Mouse (Mus musculus) neural tube, embryonic 13.5 days (tissue): ENCODE data around the gene Calhm1. TPM values are rescaled to one million over a fixed set of nuclear protein-coding genes. Genes with fewer than 3 reads are reported as not detected.
A peak's percentile ranks its signal among the peaks of the same experiment; 100 is the strongest.
"Not testable (repeated sequence)": the region's sequence is repeated elsewhere in the genome, so short reads cannot be mapped to it uniquely, and the experiment has no call there.

ENCODE experiments used
- ATAC-seq: fragments of 200-750 bp; cut with Nextera tagmentation; 2 replicates; pipeline ENCODE4 v1.8.0; 2017; ENCODE audit warnings: low read depth, mild to moderate bottlenecking, moderate TSS enrichment, moderate library complexity
- H3K27ac ChIP-seq: fragments of 300-500 bp; sonication (generic); replicated peaks from 2 replicates; pipeline ENCODE4 v1.5.1; 2015; ENCODE audit warnings: moderate library complexity, mild to moderate bottlenecking, inconsistent platforms
- H3K27me3 ChIP-seq: fragments of 300-500 bp; sonication (generic); 2 replicates; pipeline ENCODE4 v1.6.1; 2015; ENCODE audit warnings: mild to moderate bottlenecking, inconsistent platforms
- H3K36me3 ChIP-seq: fragments of 300-500 bp; sonication (generic); 2 replicates; pipeline ENCODE4 v1.6.1; 2015; ENCODE audit warnings: mild to moderate bottlenecking, inconsistent platforms
- H3K4me1 ChIP-seq: fragments of 300-500 bp; sonication (generic); replicated peaks from 2 replicates; pipeline ENCODE4 v1.6.1; 2015; ENCODE audit warnings: inconsistent platforms
- H3K4me2 ChIP-seq: fragments of 300-500 bp; sonication (generic); 2 replicates; pipeline ENCODE4 v1.6.1; 2015; ENCODE audit warnings: inconsistent platforms, mild to moderate bottlenecking, moderate library complexity
- H3K4me3 ChIP-seq: fragments of 300-500 bp; sonication (generic); 2 replicates; pipeline ENCODE4 v1.5.1; 2015; ENCODE audit warnings: mild to moderate bottlenecking, inconsistent platforms
- H3K9ac ChIP-seq: fragments of 300-500 bp; sonication (generic); 2 replicates; pipeline ENCODE4 v1.6.1; 2015; ENCODE audit warnings: moderate library complexity, mild to moderate bottlenecking, inconsistent platforms
- H3K9me3 ChIP-seq: fragments of 300-500 bp; sonication (generic); 2 replicates; pipeline ENCODE4 v1.6.1; 2016; ENCODE audit warnings: inconsistent platforms
- WGBS: fragments of 180-500 bp; shearing (Covaris S2); methylation state at CpG from one replicate; pipeline ENCODE4 v1.1.7; 2015; 5-methylcytosine and 5-hydroxymethylcytosine counted together
- polyA plus RNA-seq: library from polyadenylated mRNA; unstranded; fragments of >200 nt; fragmentation: Nextera tagmentation; extraction: Ambion mirVana; gene quantifications from 2 replicates; pipeline ENCODE4 v1.2.1, GENCODE M21; 2015

Calhm1 gene
- polyA plus RNA-seq, 1 experiment from 2014 or later, result not detected

DNA sequence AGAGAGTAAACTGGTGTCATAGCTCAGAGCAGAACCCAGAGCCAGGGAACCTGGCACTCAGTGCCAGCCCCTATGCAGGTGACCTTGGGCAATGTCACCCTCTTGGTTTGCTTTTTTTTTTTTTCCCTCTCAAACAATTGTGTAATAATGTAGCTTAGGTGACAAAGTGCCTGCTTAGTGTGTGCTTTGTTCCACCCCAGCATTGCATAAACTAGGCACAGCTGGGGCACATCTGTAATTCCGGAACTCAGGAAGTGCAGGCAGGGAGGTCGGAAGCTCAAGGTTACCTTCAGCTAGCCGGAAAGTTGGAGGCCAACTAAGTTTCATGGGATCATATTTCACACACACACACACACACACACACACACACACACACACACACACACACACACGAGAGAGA, 5.8 kb upstream of the Calhm1 start:
- H3K9me3 ChIP-seq, result no peaks in the 10 kb centered on the region
- H3K27ac ChIP-seq, result no peak overlapping the region
- H3K27me3 ChIP-seq, result peaks cover 19% of the 10 kb centered on the region; the same call in 1 of the 2 replicates
- peaks cover 8% of the 10 kb centered on the region; the same call in 1 of the 2 replicates for H3K4me1 ChIP-seq
- 60% methylated on average over 4 of the region's 4 CpGs for WGBS
- H3K4me3 ChIP-seq, result no peak overlapping the region
- H3K4me2 ChIP-seq, result no peak overlapping the region
- ATAC-seq, result no peak
- no peaks in the 10 kb centered on the region for H3K36me3 ChIP-seq
- no peak overlapping the region for H3K9ac ChIP-seq

GRCm38 (mm10) chr19:47148267-47148847, 4.3 kb upstream of the Calhm1 start:
- Histone ChIP-seq H3K9me3 (no peaks in the 10 kb centered on the region), H3K9ac (no peak overlapping the region), H3K4me3 (no peak overlapping the region), H3K27me3 (peaks cover 19% of the 10 kb centered on the region; the same call in 1 of the 2 replicates), H3K4me2 (no peak overlapping the region), H3K36me3 (no peaks in the 10 kb centered on the region), H3K27ac (no peak overlapping the region), H3K4me1 (peaks cover 8% of the 10 kb centered on the region; the same call in 1 of the 2 replicates)
- 76% methylated on average over 5 of the region's 5 CpGs for WGBS
- ATAC-seq, result no peak

DNA sequence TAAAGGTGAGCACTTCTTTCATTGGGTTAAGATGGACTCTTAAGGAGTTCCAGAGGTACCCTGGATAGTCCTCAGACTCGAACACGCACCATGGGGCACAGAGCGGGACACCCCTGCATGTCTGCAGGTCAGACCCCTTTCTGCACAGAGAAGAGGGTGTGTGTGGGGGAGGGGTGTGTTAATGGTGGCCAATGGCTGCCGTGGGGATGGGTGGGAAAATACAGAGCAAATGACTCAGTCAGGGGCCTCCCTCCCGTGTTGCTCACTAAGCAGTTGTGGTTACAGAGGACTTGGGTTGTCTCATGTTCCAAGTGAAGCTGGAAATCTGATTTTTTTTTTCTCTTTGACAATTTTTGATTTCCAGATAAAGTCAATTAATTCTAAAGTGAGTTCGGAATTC, 1.6 kb downstream of the Calhm1 start:
- H3K9ac ChIP-seq, result no peak overlapping the region
- no peak overlapping the region for H3K4me3 ChIP-seq
- H3K36me3 ChIP-seq, result no peaks in the 10 kb centered on the region
- H3K9me3 ChIP-seq, result no peaks in the 10 kb centered on the region
- WGBS, result 78% methylated on average over 6 of the region's 6 CpGs
- no peak overlapping the region for H3K27ac ChIP-seq
- H3K27me3 ChIP-seq, result peaks cover 11% of the 10 kb centered on the region
- no peak overlapping the region for H3K4me2 ChIP-seq
- H3K4me1 ChIP-seq, result peaks cover 12% of the 10 kb centered on the region
- no peak for ATAC-seq

DNA sequence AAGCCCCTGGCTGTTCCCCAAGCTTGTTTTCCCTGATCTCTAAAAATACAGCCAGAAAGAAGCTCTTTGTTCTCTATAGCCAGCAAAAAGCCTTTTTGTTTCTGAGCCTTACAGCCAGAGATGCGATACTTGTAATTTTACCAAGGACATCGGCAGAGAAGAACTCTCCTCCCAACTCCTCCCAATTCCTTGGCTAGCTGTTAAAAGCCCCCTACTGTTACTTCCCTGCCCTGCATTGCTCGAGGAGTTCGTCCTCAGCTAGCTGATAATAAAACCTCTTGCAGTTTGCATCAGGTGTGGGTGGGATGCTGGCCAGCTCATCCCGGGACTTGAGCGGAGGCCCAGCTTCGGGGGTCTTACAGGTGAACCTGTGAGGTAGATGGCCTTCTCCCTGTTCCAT, 4.4 kb downstream of the Calhm1 start:
- H3K36me3 ChIP-seq, H3K9me3 ChIP-seq, ATAC-seq, H3K9ac ChIP-seq, H3K4me3 ChIP-seq, H3K27ac ChIP-seq, H3K4me2 ChIP-seq: not testable (repeated sequence)
- Histone ChIP-seq H3K27me3 (peaks cover 11% of the 10 kb centered on the region), H3K4me1 (peaks cover 21% of the 10 kb centered on the region)
- 32% methylated on average over 7 of the region's 7 CpGs for WGBS

DNA sequence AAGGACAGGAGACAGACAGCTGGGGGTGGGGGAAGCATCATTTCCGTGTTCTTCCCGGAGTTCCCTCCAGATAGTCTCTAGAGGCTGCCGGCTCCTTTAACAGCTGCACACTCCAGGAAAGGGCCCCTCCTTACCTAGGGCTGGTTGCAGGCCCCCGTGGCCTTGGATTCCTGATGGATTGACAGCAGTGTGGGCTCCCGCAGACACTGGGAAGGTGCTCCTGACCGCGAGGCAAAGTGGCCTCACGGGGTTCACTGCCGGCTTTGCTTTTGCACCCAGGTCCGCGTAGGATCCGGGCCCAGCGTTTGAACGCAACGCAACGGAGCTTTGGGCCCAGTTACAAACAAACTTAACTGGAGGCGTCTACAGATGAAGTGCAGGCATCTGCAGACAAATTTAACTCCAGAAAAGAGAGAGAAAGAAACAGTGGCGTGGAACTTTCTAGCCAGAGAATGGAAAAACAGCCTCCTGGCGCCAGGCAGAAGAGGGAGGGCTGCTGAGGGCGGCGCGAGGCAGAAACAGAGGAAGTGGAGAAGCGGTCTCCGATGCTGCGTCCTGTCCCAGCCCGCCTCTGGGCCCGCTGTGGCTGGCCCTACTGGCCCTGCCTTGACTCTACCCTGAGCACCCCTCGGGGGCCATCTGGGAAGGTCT, 6.2 kb downstream of the Calhm1 start, which contains the start of gene Calhm2:
Gene Calhm2 (minus strand): TSS at position 524 of the 651 bp plus-strand sequence.
- 7% methylated on average over 28 of the region's 28 CpGs for WGBS
- Histone ChIP-seq H3K36me3 (peaks cover 5% of the 10 kb centered on the region; the same call in 1 of the 2 replicates), H3K9ac (peak within 1 kb of the TSS; percentile 62), H3K4me1 (peaks cover 21% of the 10 kb centered on the region), H3K27ac (peak within 1 kb of the TSS; percentile 9; the same call in 1 of the 2 replicates), H3K4me2 (peak within 1 kb of the TSS; percentile 49), H3K4me3 (peak within 1 kb of the TSS; percentile 30), H3K9me3 (no peaks in the 10 kb centered on the region), H3K27me3 (peaks cover 11% of the 10 kb centered on the region)
- ATAC-seq, result peak; percentile 60; the same call in 1 of the 2 replicates

DNA sequence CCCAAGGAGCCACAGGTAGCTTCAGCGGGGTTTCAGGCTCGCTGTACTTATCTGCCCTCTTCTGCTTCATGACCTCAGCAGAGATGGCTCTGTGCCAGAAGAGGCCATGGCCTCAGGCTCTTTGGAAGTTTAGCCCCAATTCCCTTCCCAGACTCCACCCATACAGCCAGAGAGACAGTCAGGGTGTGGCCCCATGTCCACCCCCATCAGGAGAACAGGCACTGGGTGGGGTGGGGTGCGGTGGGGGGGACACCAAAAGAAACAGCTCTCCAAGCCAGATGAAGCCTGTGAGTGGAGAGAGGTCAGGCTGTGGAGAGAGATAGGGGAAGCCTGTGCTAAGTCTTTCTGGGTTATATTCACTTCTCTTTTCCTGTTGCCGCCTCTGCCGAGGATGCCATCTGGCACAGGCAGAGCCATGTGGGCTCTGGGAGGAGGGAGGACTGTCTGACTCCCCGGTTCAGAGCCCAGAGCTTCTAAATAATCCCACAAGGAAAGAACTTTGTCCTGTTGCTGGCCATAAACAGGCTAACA, 6.9 kb downstream of the Calhm1 start:
- Histone ChIP-seq H3K9me3 (no peaks in the 10 kb centered on the region), H3K9ac (peak overlapping the region; percentile 62), H3K4me2 (peak overlapping the region; percentile 49), H3K36me3 (peaks cover 13% of the 10 kb centered on the region; the same call in 1 of the 2 replicates), H3K27ac (no peak overlapping the region), H3K4me1 (peaks cover 21% of the 10 kb centered on the region), H3K4me3 (peak overlapping the region; percentile 30), H3K27me3 (peaks cover 11% of the 10 kb centered on the region)
- ATAC-seq, result no peak
- WGBS, result 52% methylated on average over 6 of the region's 6 CpGs

GRCm38 (mm10) chr19:47136170-47136569, 7.9 kb downstream of the Calhm1 start:
- Histone ChIP-seq H3K9me3 (no peaks in the 10 kb centered on the region), H3K27me3 (peaks cover 11% of the 10 kb centered on the region), H3K27ac (no peak overlapping the region), H3K9ac (no peak overlapping the region), H3K4me3 (no peak overlapping the region), H3K36me3 (peaks cover 23% of the 10 kb centered on the region), H3K4me1 (peaks cover 21% of the 10 kb centered on the region), H3K4me2 (no peak overlapping the region)
- ATAC-seq, result no peak
- WGBS, result 82% methylated on average over 5 of the region's 5 CpGs

- peaks cover 21% of the 10 kb centered on the region for H3K4me1 ChIP-seq
- ATAC-seq, result no peak
- H3K4me3 ChIP-seq, result no peak overlapping the region
- H3K9me3 ChIP-seq, result no peaks in the 10 kb centered on the region
- 90% methylated on average over 17 of the region's 17 CpGs for WGBS
- no peak overlapping the region for H3K27ac ChIP-seq
- peaks cover 11% of the 10 kb centered on the region for H3K27me3 ChIP-seq
- H3K4me2 ChIP-seq, result no peak overlapping the region
- H3K36me3 ChIP-seq, result peaks cover 29% of the 10 kb centered on the region
- H3K9ac ChIP-seq, result no peak overlapping the region
Observed at GRCm38 (mm10) chr19:47135568-47135967, 8.5 kb downstream of the Calhm1 start.

GRCm38 (mm10) chr19:47133161-47133560, 10.9 kb downstream of the Calhm1 start:
- H3K9ac ChIP-seq, result no peak overlapping the region
- no peak overlapping the region for H3K4me2 ChIP-seq
- peaks cover 16% of the 10 kb centered on the region for H3K4me1 ChIP-seq
- H3K4me3 ChIP-seq, result no peak overlapping the region
- H3K9me3 ChIP-seq, result no peaks in the 10 kb centered on the region
- no peak overlapping the region for H3K27ac ChIP-seq
- H3K27me3 ChIP-seq, result no peaks in the 10 kb centered on the region
- H3K36me3 ChIP-seq, result peaks cover 53% of the 10 kb centered on the region
- ATAC-seq, result no peak
- WGBS, result 94% methylated on average over 7 of the region's 7 CpGs

- H3K4me1 ChIP-seq, result no peaks in the 10 kb centered on the region
- WGBS, result 95% methylated on average over 15 of the region's 15 CpGs
- H3K9me3 ChIP-seq, result no peaks in the 10 kb centered on the region
- H3K9ac ChIP-seq, result no peak overlapping the region
- H3K36me3 ChIP-seq, result peaks cover 78% of the 10 kb centered on the region
- H3K4me3 ChIP-seq, result no peak overlapping the region
- H3K4me2 ChIP-seq, result no peak overlapping the region
- H3K27ac ChIP-seq, result no peak overlapping the region
- no peaks in the 10 kb centered on the region for H3K27me3 ChIP-seq
- no peak for ATAC-seq
Observed at GRCm38 (mm10) chr19:47130551-47131125, 13.4 kb downstream of the Calhm1 start.

DNA sequence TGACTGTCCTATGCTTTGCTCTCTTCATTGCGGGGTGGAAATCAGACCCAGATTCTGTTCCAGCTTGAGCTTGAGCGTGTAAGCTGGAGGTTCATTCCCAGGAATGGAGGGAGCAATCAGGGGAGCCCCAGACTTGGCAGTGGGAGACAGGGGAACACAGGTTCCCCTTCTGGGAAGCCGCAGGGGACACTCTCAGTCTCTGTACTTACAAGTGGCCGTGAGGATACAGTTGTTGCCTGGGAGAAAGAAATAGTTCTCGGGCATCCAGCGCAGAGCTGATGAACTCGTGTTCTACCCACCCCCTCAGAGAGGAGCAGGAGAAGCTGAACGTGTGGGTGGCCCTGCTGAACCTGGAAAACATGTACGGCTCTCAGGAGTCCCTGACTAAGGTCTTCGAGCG, 15.2 kb downstream of the Calhm1 start:
- no peaks in the 10 kb centered on the region for H3K9me3 ChIP-seq
- H3K4me3 ChIP-seq, result no peak overlapping the region
- ATAC-seq, result no peak
- H3K4me1 ChIP-seq, result no peaks in the 10 kb centered on the region
- H3K4me2 ChIP-seq, result no peak overlapping the region
- H3K27me3 ChIP-seq, result no peaks in the 10 kb centered on the region
- no peak overlapping the region for H3K9ac ChIP-seq
- WGBS, result 91% methylated on average over 11 of the region's 11 CpGs
- no peak overlapping the region for H3K27ac ChIP-seq
- peaks cover 96% of the 10 kb centered on the region for H3K36me3 ChIP-seq

- 98% methylated on average over 10 of the region's 10 CpGs for WGBS
Observed at GRCm38 (mm10) chr19:47128164-47128563, 15.9 kb downstream of the Calhm1 start.

More at GRCm38 (mm10) chr19:47128164-47128563, 15.9 kb downstream of the Calhm1 start:
- H3K9ac ChIP-seq, result no peak overlapping the region
- no peak overlapping the region for H3K27ac ChIP-seq
- no peaks in the 10 kb centered on the region for H3K9me3 ChIP-seq
- no peak for ATAC-seq
- H3K4me1 ChIP-seq, result no peaks in the 10 kb centered on the region
- H3K27me3 ChIP-seq, result no peaks in the 10 kb centered on the region
- H3K4me3 ChIP-seq, result no peak overlapping the region
- H3K36me3 ChIP-seq, result peaks cover 94% of the 10 kb centered on the region
- no peak overlapping the region for H3K4me2 ChIP-seq
